Mouse (Mus musculus): ENCODE measurements around the gene Ttf2.

DNA sequence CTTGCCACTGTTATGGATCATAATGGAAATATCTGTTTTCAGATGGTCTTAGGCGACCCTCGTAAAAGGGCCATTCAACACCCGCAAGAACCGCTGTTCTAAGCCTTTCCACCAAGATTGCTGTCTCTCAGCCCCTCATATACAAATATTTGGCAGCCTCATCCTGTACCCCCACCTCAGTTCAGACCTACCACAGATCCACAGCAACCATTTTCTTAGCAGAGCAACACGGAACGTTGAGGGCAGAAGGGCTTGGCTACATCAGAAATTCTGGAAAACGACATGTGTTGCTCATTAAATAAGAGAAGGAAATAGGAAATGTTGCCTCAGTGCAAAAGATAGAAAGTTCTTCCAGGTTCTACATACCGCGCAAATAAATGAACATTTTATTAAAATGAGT, 58.4 kb downstream of the Ttf2 start:
- TF ChIP-seq GATA1 (IDR thresholded peaks at IDR 0.05; ENCODE audit: borderline replicate concordance, low read length): no peak
- no peak for TF ChIP-seq CTCF (IDR thresholded peaks at IDR 0.05; ENCODE audit: low read depth, low read length)
- TF ChIP-seq POLR2AphosphoS5 (IDR thresholded peaks at IDR 0.05; ENCODE audit: insufficient replicate concordance, low read depth, low read length): no peak

All from G1E (cell line).